Mouse (Mus musculus) heart, postnatal 25 days (tissue): ENCODE measurements around the gene Ptpn4. TPM values are rescaled to one million over a fixed set of nuclear protein-coding genes. Genes with fewer than 3 reads are reported as not detected.

Experiments
- DNase-seq: peaks from one replicate; pipeline ENCODE4 v3.0.0; 2022; ENCODE audit warnings: low spot score
- intact Hi-C: fragments of 180-260 bp; cut with DNase I; formaldehyde crosslinking; loops from one replicate; pipeline ENCODE4 v1.15.1; 2025
- total RNA-seq, 2 experiments: library from RNA; stranded (reverse); gene quantifications; 2 replicates each; pipeline ENCODE4 v1.2.3; 2021

Gene Ptpn4
- total RNA-seq, 2 experiments from 2014 or later = 26.1 to 27.9 TPM

GRCm38 (mm10) chr1:119828160-119828559 lies 9.3 kb downstream of the Ptpn4 start:
- no peak for DNase-seq
- intact Hi-C loops = loop anchor here (10.0 kb wide), 1 partner anchor 267 kb away; no protein-coding TSS in a partner anchor

DNA sequence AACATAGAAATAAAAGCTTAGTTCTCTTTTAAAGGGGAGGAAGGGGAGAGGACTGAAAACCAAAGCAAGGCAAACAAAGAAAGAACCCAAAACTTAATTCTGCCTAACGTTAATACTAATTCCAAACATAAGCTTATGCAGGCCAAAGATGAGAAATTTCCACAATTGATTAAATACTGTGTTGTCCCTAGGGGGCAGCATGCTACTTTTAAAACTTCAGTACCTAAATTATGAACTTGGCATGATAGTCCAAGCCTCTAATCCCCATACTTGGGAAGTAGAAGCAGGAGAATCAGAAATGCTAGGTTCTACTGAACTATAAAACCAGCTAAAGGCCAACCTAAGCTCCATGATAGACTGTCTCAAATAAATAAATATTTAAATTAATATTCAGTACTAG lies 18.7 kb downstream of the Ptpn4 start:
- DNase-seq = no peak
- intact Hi-C loops = loop anchor here (1.0 to 5.0 kb wide), 2 partner anchors 77 to 194 kb away; no protein-coding TSS in a partner anchor

GRCm38 (mm10) chr1:119807707-119808106 lies 29.7 kb downstream of the Ptpn4 start:
- no peak for DNase-seq
- intact Hi-C loops = no loop called here

DNA sequence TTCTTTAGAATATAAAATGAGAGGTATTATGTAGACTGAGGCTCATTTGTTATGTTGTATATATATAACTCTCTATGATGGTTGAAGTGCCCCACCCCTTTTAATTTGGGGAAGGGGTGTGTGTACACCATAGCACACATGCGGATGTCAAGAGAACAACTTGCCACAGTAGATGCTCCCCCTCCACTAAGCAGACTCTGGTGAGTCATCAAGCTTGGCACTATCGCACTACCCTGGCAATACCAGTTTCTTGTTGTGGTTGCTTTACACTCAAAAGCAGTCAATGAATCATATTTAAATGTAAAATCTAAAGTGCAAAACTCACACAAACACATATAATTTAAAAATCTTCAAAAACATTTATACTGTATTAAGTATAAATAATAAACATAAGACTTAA lies 31.4 kb downstream of the Ptpn4 start:
- intact Hi-C loops = no loop called here
- no peak for DNase-seq

- no peak for DNase-seq
- intact Hi-C loops = no loop called here
Measured at GRCm38 (mm10) chr1:119804586-119804985, 32.8 kb downstream of the Ptpn4 start.

DNA sequence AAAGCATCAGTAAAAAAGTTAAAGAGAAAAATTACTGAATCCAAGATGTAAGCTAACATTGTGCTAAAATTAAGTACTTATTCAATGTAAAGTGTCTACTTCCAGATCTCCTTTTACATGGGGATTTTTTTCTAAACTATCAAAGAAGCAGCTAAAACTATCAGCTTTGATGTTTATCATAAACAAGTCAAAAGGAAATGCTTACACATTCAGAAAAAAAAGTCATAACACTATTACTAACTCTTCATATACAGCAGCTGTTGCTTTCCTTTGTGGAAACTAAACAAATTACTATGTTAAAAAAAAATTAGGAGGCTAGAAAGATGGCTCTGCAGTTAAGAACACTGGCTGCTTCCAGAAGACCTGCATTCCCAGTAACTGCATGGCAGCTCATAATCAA lies 42.2 kb downstream of the Ptpn4 start:
- intact Hi-C loops = no loop called here
- DNase-seq = no peak

- intact Hi-C loops = no loop called here
- no peak for DNase-seq
Measured at GRCm38 (mm10) chr1:119794342-119794741, 43.1 kb downstream of the Ptpn4 start.

DNA sequence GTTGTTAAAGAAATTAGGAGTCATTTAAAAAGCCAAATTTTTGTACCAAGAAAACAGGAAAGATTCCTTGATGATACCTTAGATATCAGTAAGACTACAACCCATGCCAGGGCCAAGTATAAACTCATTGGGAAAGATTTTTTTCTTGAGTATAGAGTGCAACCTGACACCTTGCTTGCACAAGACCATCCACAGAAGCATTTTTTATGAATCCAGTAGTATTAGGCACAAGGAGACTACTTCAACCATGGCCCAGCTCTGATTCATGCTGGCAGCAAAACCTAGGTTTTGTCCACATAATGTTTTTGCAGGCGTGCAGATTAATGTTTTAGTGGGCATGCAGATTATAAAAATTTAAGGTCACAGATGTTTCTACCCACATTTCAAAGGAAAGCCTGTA lies 46.8 kb downstream of the Ptpn4 start:
- intact Hi-C loops = no loop called here
- no peak for DNase-seq

DNA sequence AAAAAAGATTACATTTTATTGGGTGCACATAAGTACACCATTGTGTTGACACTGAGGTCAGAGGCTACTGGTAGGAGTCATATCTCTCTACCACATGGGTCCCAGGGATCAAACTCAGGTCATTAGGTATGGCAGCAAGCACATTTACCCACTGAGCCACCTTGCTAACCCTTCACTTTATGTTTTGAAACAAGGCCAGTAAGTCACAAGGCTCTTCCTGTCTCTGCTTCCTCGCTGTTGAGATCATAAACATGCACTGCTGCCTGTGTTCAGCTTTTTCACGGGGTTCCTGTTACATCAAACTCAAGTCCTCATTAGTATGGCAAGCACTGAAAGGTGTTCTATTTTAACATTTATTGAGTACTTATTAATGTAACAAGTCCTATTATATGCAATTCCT lies 61.5 kb downstream of the Ptpn4 start:
- intact Hi-C loops = no loop called here
- no peak for DNase-seq

- no peak for DNase-seq
- intact Hi-C loops = no loop called here
Measured at GRCm38 (mm10) chr1:119735692-119736091, 101.7 kb downstream of the Ptpn4 start.

DNA sequence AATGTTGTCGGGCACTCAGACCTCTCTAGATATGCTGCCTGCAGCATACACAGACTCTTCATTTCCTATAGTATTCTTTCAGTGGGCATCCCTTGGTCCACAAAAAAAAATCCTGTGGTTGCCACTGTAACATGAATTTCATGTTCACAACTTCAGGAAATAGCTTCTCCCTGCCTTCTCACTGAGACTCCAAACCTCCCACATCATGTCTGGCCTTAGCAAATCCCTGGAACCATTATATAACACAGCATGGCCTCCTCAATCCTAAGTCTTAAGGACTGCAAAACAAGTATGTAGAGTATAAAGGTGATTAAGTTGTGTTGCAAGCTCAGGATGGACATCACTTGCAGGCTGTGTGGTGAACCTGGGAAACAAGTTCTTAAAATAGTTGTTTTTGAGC lies 102.6 kb downstream of the Ptpn4 start:
- no peak for DNase-seq
- intact Hi-C loops = no loop called here

GRCm38 (mm10) chr1:119731166-119731565 lies 106.2 kb downstream of the Ptpn4 start:
- DNase-seq = no peak
- intact Hi-C loops = no loop called here

DNA sequence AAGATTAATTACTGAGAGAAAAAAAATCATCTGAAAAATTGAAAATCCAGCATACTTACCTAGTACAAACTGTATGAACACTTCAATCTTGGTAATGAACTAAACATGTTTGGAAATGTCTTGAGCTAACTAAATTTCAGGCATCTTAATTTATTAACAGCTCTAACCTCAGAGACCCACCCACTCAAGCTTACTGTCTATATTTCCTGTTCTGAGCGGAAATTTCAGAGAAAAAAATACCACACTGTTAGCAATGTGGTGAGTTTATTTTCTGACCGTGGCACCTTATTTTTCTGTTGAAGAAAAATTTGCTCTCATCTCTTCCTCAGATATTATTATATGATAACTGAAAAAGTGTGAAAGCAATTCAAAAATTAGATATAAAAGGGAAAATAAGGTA lies 124.4 kb downstream of the Ptpn4 start:
- intact Hi-C loops = no loop called here
- no peak for DNase-seq

GRCm38 (mm10) chr1:119706471-119707217 lies 130.8 kb downstream of the Ptpn4 start:
- DNase-seq = no peak
- intact Hi-C loops = no loop called here

GRCm38 (mm10) chr1:119696860-119697259 lies 140.6 kb downstream of the Ptpn4 start:
- intact Hi-C loops = no loop called here

DNA sequence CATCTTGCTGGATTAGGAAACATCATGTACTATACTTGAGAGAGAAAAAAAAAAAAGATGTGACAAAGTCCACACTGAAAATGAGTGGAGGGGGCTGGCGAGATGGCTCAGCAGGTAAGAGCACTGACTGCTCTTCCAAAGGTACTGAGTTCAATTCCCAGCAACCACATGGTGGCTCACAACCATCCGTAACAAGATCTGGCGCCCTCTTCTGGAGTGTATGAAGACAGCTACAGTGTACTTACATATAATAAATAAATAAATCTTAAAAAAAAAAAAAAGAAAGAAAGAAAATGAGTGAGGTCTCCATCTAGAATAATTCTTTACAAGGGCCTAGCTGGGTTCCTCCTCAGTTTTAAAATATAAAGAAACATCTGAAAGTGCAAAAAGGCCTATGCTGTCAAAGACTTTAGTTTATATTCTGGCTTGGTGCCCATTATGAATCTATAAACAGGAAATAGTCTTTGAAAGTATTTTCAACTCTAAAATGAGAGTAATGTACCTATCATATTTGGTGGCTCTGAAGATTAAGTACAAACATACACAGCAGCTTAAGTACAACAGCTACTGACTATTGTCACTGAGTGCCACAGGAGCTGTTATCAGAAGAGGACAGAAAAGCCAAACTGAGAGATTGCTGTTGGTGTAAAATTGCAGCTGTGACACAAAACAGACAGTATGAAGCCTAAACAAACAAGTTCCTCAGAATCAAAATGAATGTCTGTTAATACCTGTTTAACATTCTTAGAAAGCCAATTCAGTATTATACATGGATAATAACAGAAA lies 151.4 kb downstream of the Ptpn4 start:
- intact Hi-C loops = no loop called here
- DNase-seq = no peak

More at GRCm38 (mm10) chr1:119696860-119697259, 140.6 kb downstream of the Ptpn4 start:
- no peak for DNase-seq

- DNase-seq = no peak
- intact Hi-C loops = no loop called here
Measured at GRCm38 (mm10) chr1:119681663-119682213, 155.7 kb downstream of the Ptpn4 start.

DNA sequence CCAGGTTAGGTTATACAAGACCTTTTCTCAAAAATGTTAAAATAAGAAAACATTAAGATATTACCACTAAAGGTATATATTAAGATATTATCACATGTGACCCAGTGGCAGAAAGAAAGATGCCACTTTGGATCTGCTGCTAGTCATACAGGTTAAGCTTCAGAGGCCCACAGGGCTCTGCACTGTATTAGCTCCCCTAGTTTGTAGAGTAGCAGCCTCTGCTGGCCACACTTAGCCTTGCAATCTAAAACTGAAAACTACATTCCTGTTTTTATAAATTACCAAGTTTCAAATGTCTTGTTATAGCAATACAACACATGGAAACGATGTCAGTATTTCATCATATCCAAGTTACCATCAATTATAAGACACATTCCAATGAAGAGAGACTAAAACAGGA lies 162.4 kb downstream of the Ptpn4 start:
- intact Hi-C loops = loop anchor here (1.0 to 5.0 kb wide), 3 partner anchors 127 to 583 kb away; no protein-coding TSS in a partner anchor
- DNase-seq = no peak

DNA sequence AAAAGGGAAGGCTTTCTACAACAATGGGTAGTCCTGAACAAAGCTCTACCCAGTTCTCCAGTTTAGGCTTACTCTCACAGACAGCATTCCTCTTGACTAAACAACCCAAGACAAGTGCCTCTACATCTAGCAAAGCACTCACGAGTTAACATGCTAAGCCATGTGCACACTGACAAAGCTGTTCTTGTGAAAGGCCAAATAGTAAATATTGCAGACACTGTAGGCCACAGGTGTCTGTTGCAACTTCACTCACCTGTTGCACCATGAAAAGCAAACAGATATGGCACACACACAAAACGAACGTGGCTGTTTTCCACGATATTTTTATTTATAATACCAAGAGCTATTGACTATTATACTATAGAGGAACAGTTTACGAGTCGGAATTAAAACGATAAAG lies 170.5 kb downstream of the Ptpn4 start:
- no peak for DNase-seq
- intact Hi-C loops = no loop called here

DNA sequence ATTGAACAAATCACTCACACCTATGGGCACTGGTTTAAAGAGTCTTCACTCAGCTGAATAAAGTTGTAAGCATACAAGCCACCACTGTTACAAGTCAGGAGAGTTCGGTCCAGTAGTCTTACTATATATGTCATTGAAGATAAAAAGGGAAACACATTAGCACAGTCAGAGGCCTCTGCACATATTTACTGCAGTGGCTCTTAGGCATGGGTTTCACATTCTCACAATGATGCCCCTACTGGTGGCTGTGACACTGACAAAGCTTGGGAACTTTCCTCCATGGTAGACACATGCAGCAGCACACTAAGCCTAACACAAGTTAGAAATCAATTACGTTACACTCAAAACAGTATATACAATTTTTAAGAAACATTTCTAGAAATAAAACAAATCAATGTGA lies 183.1 kb downstream of the Ptpn4 start:
- no peak for DNase-seq
- intact Hi-C loops = no loop called here

DNA sequence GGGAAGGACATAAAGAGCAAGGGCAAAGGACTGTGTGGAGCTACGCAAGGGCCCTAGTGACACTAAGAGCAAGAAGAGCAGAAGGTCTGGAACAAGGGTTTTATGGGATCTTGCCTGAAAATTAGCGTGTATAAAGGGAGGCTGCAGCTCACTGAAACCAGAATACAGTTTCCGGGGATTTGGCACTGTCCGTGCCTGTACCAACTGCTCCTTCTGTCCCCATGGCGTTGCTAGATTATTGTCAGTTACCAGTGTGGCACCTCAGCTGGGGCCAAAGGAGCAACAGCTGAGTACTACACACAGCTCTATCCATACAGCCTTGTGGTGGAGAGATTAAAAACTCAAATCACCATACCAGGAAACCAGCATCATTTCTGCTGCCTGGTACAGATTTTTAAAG lies 187.0 kb downstream of the Ptpn4 start:
- no peak for DNase-seq
- intact Hi-C loops = no loop called here
